Mouse (Mus musculus) ES-E14 (cell line): ENCODE data around the gene Mrpl45. TPM values are rescaled to one million over a fixed set of nuclear protein-coding genes. Genes with fewer than 3 reads are reported as not detected.

ENCODE experiments used
- DNase-seq: peaks from one replicate; pipeline ENCODE4 v3.0.0-alpha.2; 2013; ENCODE audit warnings: low read depth, low spot score
- H3K27ac ChIP-seq: 2 replicates; pipeline ENCODE4 v1.5.1; 2012; ENCODE audit warnings: low read depth, mild to moderate bottlenecking, low read length, moderate library complexity, mixed read lengths; ENCODE audit not compliant: poor library complexity, insufficient read depth, severe bottlenecking
- H3K36me3 ChIP-seq: 2 replicates; pipeline ENCODE4 v1.6.1; 2012; ENCODE audit warnings: mild to moderate bottlenecking, low read length, moderate library complexity, mixed read lengths; ENCODE audit not compliant: control insufficient read depth, poor library complexity, insufficient read depth, severe bottlenecking
- H3K4me1 ChIP-seq, 2 experiments: fragments of 150-350 bp in 1 of 2; sonication (generic) in 1 of 2; 2 replicates each; pipeline ENCODE4 v1.6.1; 2012; ENCODE audit warnings: low read length in 2 of 2, mild to moderate bottlenecking in 1 of 2, mixed read lengths in 1 of 2; ENCODE audit not compliant: control insufficient read depth in 2 of 2, insufficient read depth in 2 of 2, poor library complexity in 1 of 2
- H3K4me3 ChIP-seq, 2 experiments: fragments of 150-350 bp in 1 of 2; sonication (generic) in 1 of 2; 2 replicates each; pipeline ENCODE4 v1.5.1; 2012; ENCODE audit warnings: low read length in 2 of 2, low read depth in 1 of 2, mild to moderate bottlenecking in 1 of 2, mixed read lengths in 1 of 2; ENCODE audit not compliant: insufficient read depth in 1 of 2, poor library complexity in 1 of 2, severe bottlenecking in 1 of 2
- H3K9ac ChIP-seq: 2 replicates; pipeline ENCODE4 v1.6.1; 2012; ENCODE audit warnings: low read depth, mild to moderate bottlenecking, low read length, mixed read lengths; ENCODE audit not compliant: poor library complexity, insufficient read depth, severe bottlenecking
- H3K9me3 ChIP-seq: fragments of 150-350 bp; sonication (generic); 2 replicates; pipeline ENCODE4 v1.6.1; 2012; ENCODE audit warnings: low read depth, mild to moderate bottlenecking, low read length; ENCODE audit not compliant: control insufficient read depth, insufficient read depth
- CHD2 ChIP-seq: IDR thresholded peaks from 2 replicates; pipeline ENCODE4 v1.6.1; 2014; ENCODE audit warnings: mild to moderate bottlenecking, low read depth, low read length, inconsistent platforms
- HCFC1 ChIP-seq: IDR thresholded peaks from 2 replicates; pipeline ENCODE4 v1.6.1; 2012; ENCODE audit warnings: low read length, inconsistent platforms, borderline replicate concordance; ENCODE audit not compliant: insufficient read depth
- MAFK ChIP-seq: IDR thresholded peaks from 2 replicates; pipeline ENCODE4 v1.6.1; 2014; ENCODE audit warnings: mild to moderate bottlenecking, low read depth, low read length, inconsistent platforms; ENCODE audit not compliant: insufficient read depth
- ZC3H11A ChIP-seq: IDR thresholded peaks from 2 replicates; pipeline ENCODE4 v1.6.1; 2012; ENCODE audit warnings: low read depth, mild to moderate bottlenecking, inconsistent platforms, low read length, borderline replicate concordance
- ZNF384 ChIP-seq: IDR thresholded peaks from 2 replicates; pipeline ENCODE4 v1.6.1; 2012; ENCODE audit warnings: low read depth, low read length, inconsistent platforms
- in situ Hi-C, 2 experiments: fragments of 600-800 bp; cut with MboI; formaldehyde crosslinking; loops; one replicate each; pipeline ENCODE4 v1.15.1; 2025; ENCODE audit warnings: low sequenced_read_pairs in 2 of 2, inconsistent platforms in 1 of 2; ENCODE audit not compliant: unreplicated experiment in 2 of 2
- total RNA-seq: library from RNA; depleted of rRNA; stranded (reverse); fragments of 300-350 nt; gene quantifications from 2 replicates; pipeline ENCODE4 v1.2.3, GENCODE M21; 2012

The Mrpl45 gene
- total RNA-seq, 1 experiment, result 76.8 TPM

DNA sequence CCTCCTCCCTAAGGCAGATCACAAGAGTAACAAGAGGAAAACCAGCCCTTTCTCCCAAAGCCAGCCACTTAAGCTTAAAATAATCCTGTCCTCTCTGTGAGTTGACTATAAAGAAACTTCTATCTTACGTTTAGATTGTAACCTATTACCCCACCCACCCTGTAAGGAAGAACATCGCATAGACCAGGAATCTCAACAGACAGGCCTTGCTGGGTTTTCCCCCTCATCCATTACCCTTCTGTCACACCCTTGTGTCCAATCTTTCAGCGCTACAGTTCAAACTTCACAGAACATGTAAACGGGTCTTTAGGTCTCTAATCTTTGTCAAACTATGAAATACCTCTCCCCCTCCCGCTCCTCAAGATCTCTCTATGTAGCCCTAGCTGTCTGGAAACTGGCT lies 10.9 kb upstream of the Mrpl45 start:
- no peak for TF ChIP-seq ZNF384
- no peak for TF ChIP-seq CHD2
- Histone ChIP-seq H3K9ac (no peak overlapping the region), H3K27ac (no peak overlapping the region), H3K4me3 (no peak overlapping the region), H3K4me1 (peaks cover 9 to 19% of the 10 kb centered on the region in 2 experiments; a peak in 3 of 4 replicates), H3K9me3 (no peaks in the 10 kb centered on the region), H3K36me3 (no peaks in the 10 kb centered on the region)
- DNase-seq, result no peak
- in situ Hi-C loops, result no loop called here

DNA sequence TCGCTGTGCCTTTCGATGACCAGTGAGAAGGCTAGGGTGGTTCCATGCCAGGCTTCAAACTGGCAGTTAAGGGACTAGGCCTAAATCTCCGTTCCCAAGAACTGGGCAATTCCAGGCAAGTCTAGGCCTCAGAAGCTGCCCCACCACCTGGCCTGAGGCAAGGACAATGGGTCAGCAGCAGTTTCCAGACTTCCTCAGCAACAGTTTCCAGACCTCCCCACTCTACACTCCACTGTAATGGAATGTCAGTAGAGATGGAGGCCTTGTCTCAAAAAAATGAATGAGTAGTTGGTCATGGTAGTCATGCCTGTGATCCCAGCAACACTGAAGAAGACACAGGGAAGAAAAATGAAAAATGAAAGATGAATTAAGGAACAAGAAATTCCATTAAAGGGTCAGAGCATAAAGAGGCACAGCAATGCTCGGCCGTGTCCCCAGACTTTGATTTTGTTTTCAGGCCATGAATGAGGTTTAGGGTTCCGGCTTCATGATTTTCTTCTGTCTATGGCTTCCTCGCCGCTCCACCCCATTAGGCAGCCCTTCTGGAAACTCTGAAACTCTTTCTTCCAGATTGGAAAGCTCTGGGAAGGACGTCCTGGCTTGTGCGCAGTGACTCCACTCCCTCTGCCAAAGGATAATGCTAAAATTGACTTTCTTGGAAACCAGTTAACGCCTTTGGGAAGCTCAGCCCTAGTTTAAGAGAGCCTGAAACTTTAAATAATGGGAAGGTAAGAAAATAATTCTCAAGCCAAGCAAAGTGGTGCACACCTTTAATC lies 8.0 kb upstream of the Mrpl45 start:
- in situ Hi-C loops, result no loop called here
- Histone ChIP-seq H3K27ac (peak overlapping the region; percentile 63; the same call in 1 of the 2 replicates), H3K9me3 (no peaks in the 10 kb centered on the region), H3K36me3 (no peaks in the 10 kb centered on the region), H3K9ac (peak overlapping the region; percentile 37; the same call in 1 of the 2 replicates), H3K4me1 (peaks cover 7 to 13% of the 10 kb centered on the region in 2 experiments; a peak in 3 of 4 replicates), H3K4me3 (no peak overlapping the region)
- no peak for DNase-seq
- TF ChIP-seq HCFC1, result no peak
- no peak for TF ChIP-seq ZC3H11A
- no peak for TF ChIP-seq CHD2
- TF ChIP-seq ZNF384, result no peak
- TF ChIP-seq MAFK, result no peak

DNA sequence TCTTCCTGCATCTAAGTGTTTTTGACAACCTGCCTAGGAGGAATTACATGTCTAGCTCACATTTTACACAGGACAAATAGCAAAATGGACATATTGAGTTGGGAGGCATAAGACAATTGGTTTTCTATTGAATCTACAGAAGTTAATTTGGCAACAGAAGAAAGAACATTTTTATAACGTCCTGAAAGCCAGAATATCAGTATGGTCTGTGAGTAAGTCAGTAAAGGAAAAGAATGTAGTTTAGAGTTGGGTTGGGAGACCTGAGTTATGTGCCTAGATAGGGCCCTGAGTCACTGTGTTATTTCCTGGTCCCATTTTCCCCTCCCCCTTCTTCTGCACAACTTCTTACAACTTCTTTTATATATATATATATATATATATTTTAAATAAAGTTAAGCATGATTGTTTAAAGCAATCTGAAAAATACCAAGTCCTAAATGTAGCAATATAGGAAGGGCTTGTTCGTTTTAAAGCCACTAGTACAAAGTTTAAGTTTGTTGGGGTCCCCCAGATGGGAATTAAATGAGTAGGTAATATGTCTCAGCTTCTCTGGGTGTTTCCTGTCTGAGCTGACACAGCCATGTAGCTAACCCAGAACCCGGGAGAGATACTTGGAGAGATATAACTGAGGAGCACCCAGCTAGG lies 6.6 kb upstream of the Mrpl45 start:
- no peaks in the 10 kb centered on the region for H3K9me3 ChIP-seq
- H3K27ac ChIP-seq, result peak overlapping the region; percentile 93
- H3K4me3 ChIP-seq, result peak overlapping the region; percentile 67 to 74
- in situ Hi-C loops, result no loop called here
- TF ChIP-seq MAFK, result no peak
- no peak for TF ChIP-seq CHD2
- TF ChIP-seq HCFC1, result no peak
- TF ChIP-seq ZC3H11A, result no peak
- no peak for TF ChIP-seq ZNF384
- no peaks in the 10 kb centered on the region for H3K36me3 ChIP-seq
- no peak for DNase-seq
- peak overlapping the region; percentile 84 for H3K9ac ChIP-seq
- H3K4me1 ChIP-seq, result peaks cover 5 to 6% of the 10 kb centered on the region in 2 experiments; a peak in 2 of 4 replicates

DNA sequence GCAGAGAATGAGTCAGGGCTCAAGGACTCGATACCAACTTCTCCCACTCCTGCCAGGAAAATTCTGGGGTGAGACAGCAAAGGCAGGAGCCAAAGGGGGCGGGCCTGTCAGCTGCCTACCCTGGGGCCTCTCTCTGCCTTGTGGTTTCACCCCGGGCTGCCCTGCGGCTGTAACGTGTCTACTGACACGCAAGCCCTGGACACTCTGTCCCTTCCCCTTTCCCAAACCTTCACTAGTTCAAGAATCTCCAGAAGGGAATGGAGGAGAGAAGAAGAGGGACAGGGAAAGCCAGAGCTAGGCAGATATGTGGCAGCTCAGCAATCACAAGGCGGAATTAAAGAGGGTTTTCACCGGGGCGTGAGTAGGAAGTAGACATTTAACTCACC lies 6.1 kb upstream of the Mrpl45 start:
- Histone ChIP-seq H3K4me1 (peaks cover 4 to 5% of the 10 kb centered on the region in 2 experiments; a peak in 2 of 4 replicates), H3K9me3 (no peaks in the 10 kb centered on the region), H3K36me3 (no peaks in the 10 kb centered on the region), H3K9ac (peak overlapping the region; percentile 84), H3K27ac (peak overlapping the region; percentile 93), H3K4me3 (peak overlapping the region; percentile 67 to 74)
- no peak for DNase-seq
- in situ Hi-C loops, result no loop called here
- no peak for TF ChIP-seq ZC3H11A
- TF ChIP-seq ZNF384, result no peak
- TF ChIP-seq MAFK, result no peak
- no peak for TF ChIP-seq HCFC1
- no peak for TF ChIP-seq CHD2
